Mouse (Mus musculus) intestine, embryonic 14.5 days (tissue): ENCODE data around the gene Gnl2. TPM values are rescaled to one million over a fixed set of nuclear protein-coding genes. Genes with fewer than 3 reads are reported as not detected.

Experiments
- ATAC-seq: fragments of 200-750 bp; cut with Nextera tagmentation; replicated peaks from 2 replicates; pipeline ENCODE4 v1.8.0; 2017; ENCODE audit warnings: low read depth, moderate number of reproducible peaks, moderate TSS enrichment, moderate library complexity; ENCODE audit not compliant: low FRiP score, low TSS enrichment
- DNase-seq: peaks from one replicate; pipeline ENCODE4 v3.0.0-alpha.2; 2018; ENCODE audit warnings: low spot score
- H3K27ac ChIP-seq: fragments of 300-500 bp; sonication (generic); 2 replicates; pipeline ENCODE4 v1.5.1; 2014; ENCODE audit warnings: low read depth, mild to moderate bottlenecking, control low read depth
- H3K27me3 ChIP-seq: fragments of 300-500 bp; sonication (generic); replicated peaks from 2 replicates; pipeline ENCODE4 v1.6.1; 2014; ENCODE audit warnings: low read length, control low read depth; ENCODE audit not compliant: control insufficient read depth, insufficient read depth
- H3K36me3 ChIP-seq: fragments of 300-500 bp; sonication (generic); 2 replicates; pipeline ENCODE4 v1.6.1; 2014; ENCODE audit warnings: low read length, control low read depth; ENCODE audit not compliant: control insufficient read depth, insufficient read depth
- H3K4me1 ChIP-seq: fragments of 300-500 bp; sonication (generic); replicated peaks from 2 replicates; pipeline ENCODE4 v1.6.1; 2014; ENCODE audit warnings: low read length, control low read depth, mixed read lengths; ENCODE audit not compliant: control insufficient read depth, insufficient read depth
- H3K4me2 ChIP-seq: fragments of 300-500 bp; sonication (generic); 2 replicates; pipeline ENCODE4 v1.6.1; 2014; ENCODE audit warnings: low read length
- H3K4me3 ChIP-seq: fragments of 300-500 bp; sonication (generic); 2 replicates; pipeline ENCODE4 v1.5.1; 2014; ENCODE audit warnings: low read depth, low read length, control low read depth, mixed read lengths
- H3K9ac ChIP-seq: fragments of 300-500 bp; sonication (generic); 2 replicates; pipeline ENCODE4 v1.6.1; 2014; ENCODE audit warnings: mild to moderate bottlenecking, low read length
- H3K9me3 ChIP-seq: fragments of 300-500 bp; sonication (generic); 2 replicates; pipeline ENCODE4 v1.6.1; 2016; ENCODE audit warnings: low read length, control low read depth; ENCODE audit not compliant: control insufficient read depth
- WGBS: fragments of 180-500 bp; shearing (Covaris S2); extraction: QIAGEN DNeasy Blood & Tissue Kit; methylation state at CpG from one replicate; pipeline ENCODE4 v1.1.7; 2014; 5-methylcytosine and 5-hydroxymethylcytosine counted together
- polyA plus RNA-seq: library from polyadenylated mRNA; unstranded; fragments of >200 nt; fragmentation: Nextera tagmentation; extraction: Ambion mirVana; gene quantifications from 2 replicates; pipeline ENCODE4 v1.2.1, GENCODE M21; 2014

Gene Gnl2
- polyA plus RNA-seq, 1 experiment from 2014 or later, result 76.2 TPM

DNA sequence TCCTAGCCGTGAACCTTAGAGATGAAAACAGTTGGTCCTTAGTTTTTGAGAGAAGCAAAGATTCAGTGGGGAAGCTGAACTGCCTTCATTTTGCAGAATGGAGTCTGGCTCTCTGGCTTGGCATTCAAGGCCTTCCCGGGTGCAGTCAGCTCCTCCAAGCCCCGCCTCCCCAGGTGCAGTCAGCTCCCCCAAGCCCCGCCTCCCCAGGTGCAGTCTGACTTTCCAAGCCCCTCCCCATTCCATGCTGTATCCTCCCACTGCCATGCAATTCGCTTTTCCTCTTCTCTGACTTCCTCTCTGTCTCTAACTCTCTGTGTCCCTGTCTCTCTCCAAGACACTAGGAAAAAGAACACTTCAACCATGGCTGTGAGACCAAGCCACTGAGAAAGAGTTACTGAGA is 38.2 kb upstream of the Gnl2 start:
- H3K27ac ChIP-seq, result no peak overlapping the region
- H3K27me3 ChIP-seq, result peaks cover 15% of the 10 kb centered on the region
- no peak overlapping the region for H3K4me2 ChIP-seq
- no peaks in the 10 kb centered on the region for H3K4me1 ChIP-seq
- DNase-seq, result no peak
- no peak overlapping the region for H3K4me3 ChIP-seq
- H3K9ac ChIP-seq, result no peak overlapping the region
- peak; percentile 27; the same call in 1 of the 2 replicates for ATAC-seq
- H3K36me3 ChIP-seq, result no peaks in the 10 kb centered on the region
- no peaks in the 10 kb centered on the region for H3K9me3 ChIP-seq
- 26% methylated on average over 5 of the region's 5 CpGs for WGBS

GRCm38 (mm10) chr4:124983893-124984526 is 32.4 kb upstream of the Gnl2 start:
- Histone ChIP-seq H3K4me3 (no peak overlapping the region), H3K36me3 (no peaks in the 10 kb centered on the region), H3K27me3 (peaks cover 70% of the 10 kb centered on the region), H3K27ac (no peak overlapping the region), H3K9me3 (no peaks in the 10 kb centered on the region), H3K4me2 (no peak overlapping the region), H3K4me1 (peaks cover 23% of the 10 kb centered on the region), H3K9ac (no peak overlapping the region)
- no peak for DNase-seq
- 18% methylated on average over 9 of the region's 9 CpGs for WGBS
- no peak for ATAC-seq

- Histone ChIP-seq H3K9me3 (no peaks in the 10 kb centered on the region), H3K27me3 (peaks cover 74% of the 10 kb centered on the region), H3K4me1 (peaks cover 32% of the 10 kb centered on the region), H3K9ac (no peak overlapping the region), H3K36me3 (no peaks in the 10 kb centered on the region), H3K4me2 (peak overlapping the region; percentile 68), H3K4me3 (0 out of 2 replicates have a peak overlapping the region, but pooled peaks have one; percentile 11), H3K27ac (no peak overlapping the region)
- WGBS, result 7% methylated on average over 18 of the region's 18 CpGs
- no peak for ATAC-seq
- DNase-seq, result no peak
These were observed 31.3 kb upstream of the Gnl2 start for GRCm38 (mm10) chr4:124984871-124985670.

DNA sequence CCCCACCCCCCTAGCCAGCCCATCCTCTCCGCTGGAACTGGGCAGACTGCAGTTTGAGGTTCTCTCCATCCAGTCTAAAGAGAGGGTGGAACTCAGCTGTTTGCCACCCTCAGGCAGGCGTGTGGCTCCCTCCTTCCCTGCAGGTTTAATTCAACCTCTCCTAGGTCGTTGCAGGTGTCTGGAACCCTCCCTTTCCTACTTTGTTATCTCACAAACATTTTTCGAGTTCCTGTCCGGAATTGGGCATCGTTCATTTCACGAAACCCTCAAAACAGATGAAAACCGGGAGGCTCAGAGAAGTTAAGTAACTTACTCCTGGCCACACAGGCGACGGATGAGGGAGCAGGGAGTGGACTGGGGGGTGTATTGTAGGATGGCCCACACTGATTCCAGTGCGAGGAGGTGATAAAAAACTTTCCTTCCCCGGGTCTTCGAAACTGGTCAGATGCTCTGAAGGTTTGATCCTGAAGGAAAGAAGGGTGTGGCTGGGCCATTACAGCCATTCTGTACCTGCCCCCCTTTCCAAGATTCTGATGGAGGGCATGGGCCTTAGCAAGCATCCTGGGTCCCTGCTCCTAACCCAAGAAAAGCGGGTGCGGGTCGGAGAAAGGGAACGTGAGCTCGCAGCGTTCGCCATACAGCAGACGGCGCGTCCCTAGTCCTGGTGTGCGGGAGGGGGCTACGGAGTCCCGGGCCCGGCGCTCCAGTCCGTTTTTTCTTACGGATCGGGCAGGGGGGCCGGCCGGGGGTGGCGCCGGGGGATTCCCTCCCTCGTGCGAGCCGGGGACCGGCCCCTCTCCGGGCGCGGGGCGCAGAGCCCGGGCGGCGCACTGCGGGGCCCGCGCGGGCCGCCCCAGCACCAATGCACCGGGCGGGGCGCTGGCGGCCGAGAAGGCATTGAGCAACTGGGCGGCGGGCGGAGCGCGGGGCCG is 30.4 kb upstream of the Gnl2 start, which contains the start of gene Rspo1:
Gene Rspo1, plus strand, starts transcription at position 760 of the 932 bp plus-strand sequence.
- Histone ChIP-seq H3K9ac (peak within 1 kb of the TSS; percentile 25; the same call in 1 of the 2 replicates), H3K27me3 (peaks cover 78% of the 10 kb centered on the region), H3K27ac (no peak within 1 kb of the TSS), H3K4me1 (peaks cover 36% of the 10 kb centered on the region), H3K36me3 (no peaks in the 10 kb centered on the region), H3K9me3 (no peaks in the 10 kb centered on the region), H3K4me3 (peak within 1 kb of the TSS; percentile 40), H3K4me2 (peak within 1 kb of the TSS; percentile 68)
- DNase-seq (no peak), ATAC-seq (peak; percentile 43; the same call in 1 of the 2 replicates)
- WGBS, result under 1% methylated on average over 61 of the region's 62 CpGs

DNA sequence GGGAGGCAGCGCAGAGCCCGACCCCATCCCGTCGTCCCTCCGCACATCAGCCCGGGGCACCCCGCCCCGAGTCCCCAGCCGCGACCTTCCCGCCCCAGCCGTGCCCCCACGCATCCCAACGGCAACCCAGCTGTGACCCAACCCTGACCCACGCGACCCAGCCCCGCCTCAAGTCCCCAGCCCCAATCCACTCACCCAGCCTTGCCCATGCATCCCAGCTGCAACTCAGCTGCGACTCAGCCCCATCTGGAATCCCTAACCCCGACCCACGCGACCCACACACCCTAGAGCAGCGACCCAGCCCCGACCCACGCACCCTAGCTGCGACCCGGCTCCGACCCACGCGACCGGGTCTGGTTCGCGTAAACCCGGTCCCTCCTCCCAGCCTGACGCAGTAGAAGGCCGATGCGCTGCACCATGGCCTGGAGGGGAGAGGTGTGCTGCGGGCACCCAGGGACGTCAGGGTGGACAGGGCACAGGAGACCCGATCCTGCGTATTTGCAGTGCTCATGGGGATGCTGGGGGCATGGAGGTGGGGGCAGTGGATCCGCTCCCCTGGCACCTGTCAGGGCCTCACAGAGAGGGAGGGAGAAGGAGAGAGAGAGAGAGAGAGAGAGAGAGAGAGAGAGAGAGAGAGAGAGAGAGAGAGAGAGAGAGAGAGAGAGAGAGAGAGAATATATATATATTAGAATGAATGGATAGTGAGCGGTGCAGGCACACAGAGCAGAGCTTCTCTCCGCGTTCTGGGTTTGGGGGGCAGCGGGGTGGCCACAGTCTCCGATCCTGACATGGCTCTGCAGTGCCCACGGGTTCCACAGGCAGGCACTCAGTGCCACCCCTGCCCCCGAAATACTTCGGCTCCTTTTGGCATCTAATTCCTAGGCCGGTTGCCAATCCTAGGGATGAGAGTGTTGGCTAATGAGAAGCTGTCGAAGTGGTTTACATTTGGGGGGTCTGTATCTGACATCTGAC is 29.4 kb upstream of the Gnl2 start:
- Histone ChIP-seq H3K27me3 (peaks cover 70% of the 10 kb centered on the region), H3K4me3 (peak overlapping the region; percentile 40), H3K9ac (peak overlapping the region; percentile 25; the same call in 1 of the 2 replicates), H3K27ac (no peak overlapping the region), H3K4me2 (peak overlapping the region; percentile 68), H3K9me3 (no peaks in the 10 kb centered on the region), H3K36me3 (no peaks in the 10 kb centered on the region), H3K4me1 (peaks cover 39% of the 10 kb centered on the region)
- DNase-seq, result peak; percentile 62
- no peak for ATAC-seq
- WGBS, result 2% methylated on average over 51 of the region's 51 CpGs

- Histone ChIP-seq H3K36me3 (no peaks in the 10 kb centered on the region), H3K4me2 (peak overlapping the region; percentile 25; the same call in 1 of the 2 replicates), H3K27ac (no peak overlapping the region), H3K9ac (no peak overlapping the region), H3K4me1 (peaks cover 39% of the 10 kb centered on the region), H3K9me3 (no peaks in the 10 kb centered on the region), H3K4me3 (0 out of 2 replicates have a peak overlapping the region, but pooled peaks have one; percentile 2), H3K27me3 (peaks cover 70% of the 10 kb centered on the region)
- 7% methylated on average over 10 of the region's 10 CpGs for WGBS
- DNase-seq (no peak), ATAC-seq (no peak)
These were observed 28.7 kb upstream of the Gnl2 start for GRCm38 (mm10) chr4:124987711-124988097.

DNA sequence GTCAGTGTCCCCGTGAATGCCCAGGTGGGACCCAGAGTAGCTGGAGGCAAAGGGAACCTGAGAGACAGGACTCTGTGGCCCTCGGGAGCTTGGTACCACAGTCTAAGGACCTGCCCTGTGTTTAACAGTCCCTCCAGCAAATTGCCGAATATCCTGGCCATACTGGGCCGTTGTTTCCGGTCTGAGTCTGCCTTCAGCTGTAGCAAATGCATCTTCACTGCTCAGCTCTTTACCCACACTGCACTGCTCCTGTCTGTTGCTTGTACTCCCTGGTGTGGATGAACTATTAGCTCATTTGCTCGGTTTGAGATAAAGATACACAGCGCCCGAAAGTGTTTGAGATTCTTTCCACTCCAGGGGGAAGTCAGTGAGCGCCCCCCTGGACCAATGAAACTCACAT is 28.0 kb upstream of the Gnl2 start:
- no peak overlapping the region for H3K4me3 ChIP-seq
- H3K27me3 ChIP-seq, result peaks cover 64% of the 10 kb centered on the region
- 14% methylated on average over 9 of the region's 9 CpGs for WGBS

More for the DNA sequence above, 28.0 kb upstream of the Gnl2 start:
- peak; percentile 67 for DNase-seq
- H3K27ac ChIP-seq, result no peak overlapping the region; the same call in 1 of the 2 replicates
- H3K4me1 ChIP-seq, result peaks cover 39% of the 10 kb centered on the region
- no peaks in the 10 kb centered on the region for H3K36me3 ChIP-seq
- no peak for ATAC-seq
- H3K4me2 ChIP-seq, result peak overlapping the region; percentile 25
- H3K9me3 ChIP-seq, result no peaks in the 10 kb centered on the region
- no peak overlapping the region for H3K9ac ChIP-seq
